Mouse (Mus musculus): ENCODE data around the gene S100a3.
A peak's percentile ranks its signal among the peaks of the same experiment; 100 is the strongest.

S100a3 gene

DNA sequence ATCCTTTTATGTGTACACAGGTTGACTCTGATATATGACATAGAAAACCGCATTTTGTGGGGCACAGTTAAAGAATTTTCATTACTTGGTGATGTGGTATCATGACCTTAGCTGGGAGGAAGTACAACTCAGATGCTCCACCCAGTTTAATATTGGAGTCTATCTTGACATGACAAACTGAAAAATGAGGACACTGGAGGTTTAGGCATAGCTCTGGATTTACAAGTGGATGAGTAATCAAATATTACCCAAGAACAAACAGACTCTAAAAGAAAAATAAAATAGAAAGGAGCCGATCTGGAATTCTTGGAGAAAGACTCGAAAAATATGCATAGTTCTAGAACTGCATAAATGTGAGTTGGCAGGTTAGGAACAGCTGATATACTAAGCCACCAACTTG is 14.9 kb downstream of the S100a3 start:
- no peak for DNase-seq

DNA sequence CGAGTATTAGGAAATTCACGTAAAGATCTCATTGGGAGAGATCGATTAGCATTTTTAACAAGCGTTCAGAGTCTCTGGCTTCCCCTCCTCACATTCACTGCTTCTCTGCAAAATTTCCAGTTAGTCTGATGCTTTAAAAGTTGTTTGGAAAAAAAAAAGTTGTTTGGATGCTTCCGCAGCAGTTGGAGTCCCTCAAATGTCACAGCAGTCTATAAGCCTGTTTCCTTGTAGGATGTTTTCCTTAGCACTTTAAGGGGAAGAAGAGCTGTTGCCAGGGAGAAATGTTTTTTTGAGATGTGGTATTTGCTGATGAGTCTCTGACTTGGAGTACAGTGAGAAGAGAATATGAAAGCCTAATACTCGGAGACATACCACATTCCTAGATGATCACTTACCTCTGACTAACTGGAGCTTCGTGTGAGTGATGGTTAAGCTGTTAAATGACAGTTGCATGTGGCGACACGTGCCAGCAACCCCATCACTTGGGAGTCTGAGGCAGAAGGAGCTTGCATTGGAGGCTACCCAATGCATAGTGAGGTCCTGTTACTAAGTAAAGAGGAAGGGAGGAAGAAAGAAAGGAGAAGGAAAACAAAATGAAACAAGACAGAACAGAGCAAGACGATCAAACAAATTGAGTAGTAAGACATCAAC is 16.1 kb downstream of the S100a3 start:
- peak; percentile 67 for DNase-seq

DNA sequence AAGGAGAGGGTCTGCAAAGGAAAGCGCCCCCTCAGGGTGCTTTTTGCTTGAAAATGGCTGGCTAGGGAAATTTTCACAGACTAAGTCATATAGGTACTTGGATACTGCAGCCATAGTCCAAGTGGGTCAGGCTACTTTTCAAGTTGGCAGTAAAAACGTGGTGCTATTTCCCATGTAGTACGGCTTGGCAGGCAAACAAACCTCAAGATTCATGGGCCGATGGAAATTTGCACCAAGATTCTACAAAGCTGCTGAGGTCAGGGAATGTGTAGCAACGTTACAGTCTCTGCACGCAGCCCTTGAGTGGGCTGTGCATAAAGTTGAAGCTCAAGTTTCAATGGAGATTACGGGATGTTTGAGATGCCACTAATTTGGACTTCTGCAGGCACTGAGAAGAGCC is 19.1 kb downstream of the S100a3 start:
- DNase-seq: no peak

GRCm38 (mm10) chr3:90581141-90581540 is 20.8 kb downstream of the S100a3 start:
- no peak for DNase-seq

DNA sequence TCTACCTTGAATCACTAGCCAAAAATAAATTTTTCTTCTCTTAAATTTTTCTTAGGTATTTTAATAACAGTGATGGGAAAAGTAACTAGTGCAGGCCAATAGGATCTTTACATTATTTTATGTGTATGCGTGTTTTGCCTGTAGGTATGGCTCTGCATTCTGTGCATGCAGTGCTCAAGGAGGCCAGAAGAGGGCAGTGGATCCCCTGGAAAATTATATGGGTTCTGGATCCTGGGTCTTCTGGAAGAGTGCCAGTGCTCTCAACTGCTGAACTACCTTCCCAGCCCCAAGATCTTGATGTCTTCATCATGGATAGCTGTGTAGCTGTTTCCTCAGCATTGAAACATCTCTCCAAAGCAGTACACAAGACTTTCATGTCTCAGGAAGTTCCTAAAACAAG is 21.8 kb downstream of the S100a3 start:
- no peak for DNase-seq

- no peak for DNase-seq
Measured at GRCm38 (mm10) chr3:90582556-90582955, 22.2 kb downstream of the S100a3 start.

DNA sequence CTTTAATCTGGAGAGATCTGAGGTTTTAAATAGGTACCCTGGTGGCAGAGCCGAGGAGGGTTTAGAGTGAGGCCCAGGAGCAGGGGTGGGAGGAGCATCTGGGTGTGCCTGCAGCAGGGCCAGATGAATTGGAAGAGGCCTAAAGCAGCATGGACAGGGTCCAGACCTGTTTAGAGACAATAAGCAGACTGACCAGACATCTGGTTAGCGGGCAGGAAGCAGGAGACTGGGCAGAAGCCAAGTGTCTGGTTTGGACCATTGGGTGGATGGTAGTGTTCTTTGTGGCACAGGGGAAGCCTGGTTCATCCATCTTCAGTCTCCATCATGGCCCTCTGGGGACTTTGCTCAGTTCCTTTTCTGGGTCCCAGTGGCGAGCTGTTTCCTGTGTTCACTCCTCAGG is 23.5 kb downstream of the S100a3 start:
- peak; percentile 42 for DNase-seq

DNA sequence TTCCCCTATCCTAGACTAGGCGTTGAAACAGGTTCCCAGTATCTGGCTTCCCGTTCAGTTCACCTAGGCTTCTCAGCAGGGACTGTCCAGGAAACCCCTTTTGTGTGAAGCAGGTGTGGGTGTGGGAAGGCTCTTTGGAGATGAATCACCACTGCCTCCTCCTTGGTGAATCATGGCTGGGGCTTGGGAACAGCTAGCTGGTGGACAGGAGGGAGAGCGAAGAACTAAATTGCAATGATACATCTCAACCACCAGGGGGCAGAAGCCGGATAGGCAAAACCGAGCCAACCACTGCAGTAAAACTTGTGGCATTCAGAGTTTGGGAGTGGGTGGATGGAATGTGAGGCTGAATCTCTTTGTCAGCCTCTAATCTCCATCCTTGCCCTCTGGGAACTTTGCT is 25.2 kb downstream of the S100a3 start:
- DNase-seq: peak; percentile 71

GRCm38 (mm10) chr3:90586016-90586643 is 25.8 kb downstream of the S100a3 start:
- no peak for DNase-seq

GRCm38 (mm10) chr3:90586906-90587305 is 26.5 kb downstream of the S100a3 start:
- peak; percentile 55 for DNase-seq

- DNase-seq: no peak
Measured at GRCm38 (mm10) chr3:90587361-90588101, 27.2 kb downstream of the S100a3 start.

- no peak for DNase-seq
Measured at GRCm38 (mm10) chr3:90589390-90589789, 29.0 kb downstream of the S100a3 start.

GRCm38 (mm10) chr3:90589947-90590346 is 29.6 kb downstream of the S100a3 start, which contains the start of gene S100a2:
Gene S100a2, plus strand, starts transcription at chr3:90590247.
- DNase-seq: no peak

GRCm38 (mm10) chr3:90594466-90594865 is 34.1 kb downstream of the S100a3 start:
- no peak for DNase-seq

- no peak for DNase-seq
Measured at GRCm38 (mm10) chr3:90595556-90595955, 35.2 kb downstream of the S100a3 start.

DNA sequence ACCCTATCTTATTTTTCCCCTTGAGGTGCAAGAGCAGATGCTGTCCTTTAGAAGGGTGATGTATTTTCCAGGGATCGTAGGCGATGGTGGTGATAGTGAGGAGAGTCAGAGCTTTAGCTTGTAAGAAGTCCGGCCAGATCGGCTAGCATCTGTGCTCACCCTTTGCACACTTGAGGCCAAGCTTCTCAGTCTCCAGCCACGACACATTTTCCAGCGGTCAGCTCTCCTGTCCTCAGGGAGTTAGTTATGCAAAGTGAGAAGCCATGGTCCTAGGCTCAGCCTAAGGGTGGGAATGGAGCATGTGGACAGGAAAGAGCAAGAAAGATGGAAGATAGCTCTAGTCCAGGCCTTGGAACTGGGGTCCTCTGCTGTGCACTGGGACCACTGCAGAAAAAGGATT is 36.4 kb downstream of the S100a3 start:
- no peak for DNase-seq

DNA sequence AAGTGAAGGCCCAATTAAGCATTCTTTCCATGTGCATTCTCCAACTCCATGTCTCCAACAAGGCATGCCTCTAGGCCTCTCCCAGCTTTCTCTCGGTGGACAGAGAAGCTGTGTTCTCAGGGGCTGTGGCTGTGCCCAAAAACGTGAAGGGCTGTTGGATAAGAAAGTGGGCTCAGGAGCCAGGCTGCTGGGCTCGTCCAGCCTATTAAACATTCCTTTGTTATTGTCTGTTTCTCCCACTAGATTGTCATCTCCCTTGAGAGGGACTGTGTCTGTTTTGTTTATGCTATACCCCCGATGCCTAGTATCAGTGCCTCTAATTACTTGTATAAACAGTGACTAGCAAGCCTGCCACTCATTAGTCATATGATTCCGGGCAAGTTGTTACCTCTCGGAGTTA is 37.4 kb downstream of the S100a3 start:
- no peak for DNase-seq

GRCm38 (mm10) chr3:90598212-90598611 is 37.8 kb downstream of the S100a3 start:
- no peak for DNase-seq

DNA sequence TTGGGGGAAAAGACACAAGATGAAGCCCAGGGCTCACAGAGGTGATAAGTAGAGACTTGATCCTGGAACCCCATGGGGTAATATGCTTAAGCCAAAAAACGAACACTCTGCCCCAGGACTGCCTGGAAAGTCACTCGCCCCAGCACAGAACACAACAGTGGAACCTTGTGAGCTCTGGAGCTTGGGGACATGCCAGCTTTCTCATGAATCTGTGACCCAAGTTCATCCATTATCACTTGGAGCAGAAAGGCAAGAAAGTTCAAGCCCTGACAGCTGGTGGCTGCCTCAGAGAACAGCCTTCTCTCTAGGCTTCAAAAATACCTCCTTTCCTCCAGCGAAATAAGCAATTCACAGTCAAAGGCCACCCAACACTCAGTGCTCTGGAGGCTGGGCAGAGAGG is 39.0 kb downstream of the S100a3 start:
- DNase-seq: peak; percentile 65

DNA sequence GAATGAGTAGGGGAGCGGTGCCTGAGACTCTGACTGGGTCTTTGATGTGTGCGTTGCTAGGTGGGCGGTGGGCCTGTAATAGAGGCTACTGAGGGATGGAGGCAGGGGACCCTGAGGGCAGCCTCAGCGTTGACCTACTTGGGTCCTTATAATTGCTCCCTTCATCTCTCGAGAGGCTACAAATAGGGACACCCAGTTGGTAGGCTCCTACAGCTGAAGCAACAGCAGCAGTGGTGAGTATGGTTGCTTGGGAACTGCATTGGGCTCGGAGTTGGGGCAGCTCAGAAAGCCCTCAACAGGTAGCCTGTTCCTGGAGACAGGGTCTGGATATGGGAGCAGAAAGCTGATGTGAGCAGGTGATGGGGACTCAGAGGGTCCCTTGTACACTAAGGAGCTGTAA is 39.7 kb downstream of the S100a3 start:
- no peak for DNase-seq

DNA sequence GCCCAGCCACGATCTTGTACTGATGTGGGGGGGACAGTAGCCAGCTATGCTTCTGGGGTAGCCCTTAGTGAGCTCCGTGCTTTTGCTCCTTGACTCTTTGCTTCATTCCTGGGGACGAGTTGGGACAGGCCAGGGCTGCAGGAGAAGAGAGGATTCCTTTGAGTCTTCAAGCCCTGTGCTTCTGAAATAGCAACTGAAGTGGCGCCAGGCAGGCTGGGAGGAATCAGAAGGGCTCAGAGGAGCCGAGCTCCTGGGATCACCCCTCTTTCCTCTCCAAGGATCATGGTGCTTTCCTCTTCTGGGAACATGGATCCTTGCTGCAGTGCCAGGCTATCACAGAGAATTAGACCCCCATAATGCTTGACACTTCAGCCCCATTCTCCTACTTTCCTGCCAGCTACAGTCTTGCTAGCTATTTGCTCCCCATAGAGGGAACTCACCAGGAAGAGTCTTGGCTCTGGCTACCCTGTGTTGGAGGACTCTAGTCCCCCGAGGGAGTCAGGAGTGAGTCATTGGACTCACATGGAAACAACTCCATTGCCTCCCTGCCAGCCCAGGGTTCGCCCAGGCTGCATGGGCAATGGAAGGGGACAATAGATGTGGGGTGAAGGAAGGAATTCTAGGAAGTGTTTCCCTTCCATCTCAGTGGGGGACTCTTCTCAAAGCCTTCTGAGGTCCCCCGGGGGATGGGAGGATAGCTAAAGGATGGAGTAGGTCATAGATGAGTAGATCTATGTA is 40.2 kb downstream of the S100a3 start:
- no peak for DNase-seq

- DNase-seq: no peak
Measured at GRCm38 (mm10) chr3:90601486-90602110, 41.2 kb downstream of the S100a3 start, which contains the start of gene Gm42674. Gene Gm42674, plus strand, starts transcription at chr3:90601904.

- no peak for DNase-seq
Measured at GRCm38 (mm10) chr3:90603623-90604022, 43.2 kb downstream of the S100a3 start, which contains the start of gene S100a4. Gene S100a4, plus strand, starts transcription at chr3:90603771.

All from kidney, postnatal 10 days (tissue).